Mouse (Mus musculus): ENCODE data around the gene Gm28038. TPM values are rescaled to one million over a fixed set of nuclear protein-coding genes. Genes with fewer than 3 reads are reported as not detected.
A peak's percentile ranks its signal among the peaks of the same experiment; 100 is the strongest.

Gm28038 gene
- polyA plus RNA-seq (2014; fragmentation: Nextera tagmentation; extraction: Ambion mirVana) = not detected in 2 replicates

DNA sequence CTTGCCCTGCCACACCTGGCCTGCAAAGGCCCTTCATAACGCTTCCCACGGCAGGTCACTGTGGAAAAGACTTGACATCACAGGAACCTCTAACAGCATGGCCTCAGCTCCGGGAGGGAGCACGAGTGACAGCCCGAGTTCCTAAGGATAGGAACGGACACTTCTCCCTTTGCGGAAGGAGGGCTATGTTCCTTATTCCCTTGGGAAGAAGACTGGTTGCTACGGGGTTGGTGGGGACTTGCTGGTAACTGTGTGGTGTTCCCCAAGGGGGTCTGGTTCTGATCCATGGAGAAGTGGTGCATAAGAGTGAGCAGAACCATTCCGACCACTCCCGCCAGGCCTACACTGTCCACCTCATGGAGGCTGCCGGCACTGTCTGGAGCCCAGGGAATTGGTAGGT lies at the start of gene Gm28038:
Gene Gm28038 (plus strand): TSS at position 301 of the 400 bp plus-strand sequence.
- no peak within 1 kb of the TSS for H3K4me3 ChIP-seq (ENCODE audit: low read depth, low read length)
- no peak within 1 kb of the TSS for H3K27ac ChIP-seq (ENCODE audit: low read length)
- ATAC-seq (ENCODE audit: insufficient number of reproducible peaks, insufficient read depth, low FRiP score, low read depth) = no peak
- H3K4me1 ChIP-seq (ENCODE audit: control insufficient read depth, insufficient read depth, low read length) = peaks cover 8% of the 10 kb centered on the region
- H3K9ac ChIP-seq (replicated peaks; ENCODE audit: low read depth, low read length) = no peak within 1 kb of the TSS
- WGBS = 89% methylated on average over 11 of the region's 11 CpGs
- H3K4me2 ChIP-seq (replicated peaks; ENCODE audit: low read depth, low read length) = no peak within 1 kb of the TSS
- H3K27me3 ChIP-seq (ENCODE audit: control insufficient read depth, insufficient read depth, low read length) = no peaks in the 10 kb centered on the region
- no peaks in the 10 kb centered on the region for H3K9me3 ChIP-seq (ENCODE audit: control insufficient read depth, low read depth, low read length)
- no peaks in the 10 kb centered on the region; the same call in 1 of the 2 replicates for H3K36me3 ChIP-seq (ENCODE audit: control insufficient read depth, insufficient read depth, low read length)

DNA sequence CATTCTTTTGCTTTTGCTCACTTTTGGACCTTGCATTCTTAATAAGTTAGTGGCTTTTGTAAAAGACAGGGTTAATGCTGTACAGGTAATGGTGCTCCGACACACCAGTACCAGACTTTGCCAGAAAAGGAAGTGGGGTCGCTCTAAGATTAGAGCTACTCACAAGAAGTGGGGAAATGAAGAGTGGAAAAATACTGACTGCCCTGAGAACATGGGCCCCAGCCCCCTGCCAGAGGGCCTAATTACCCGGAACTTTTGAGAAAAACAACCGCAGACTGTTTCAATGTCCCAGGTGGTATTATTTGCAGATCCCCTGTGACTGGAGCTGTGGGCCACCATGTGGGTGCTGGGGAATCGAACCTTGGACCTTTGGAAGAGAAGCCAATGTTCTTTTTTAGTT lies 45.2 kb upstream of the Gm28038 start:
- Histone ChIP-seq H3K4me3 (ENCODE audit: low read depth, low read length) (no peak overlapping the region), H3K9me3 (ENCODE audit: control insufficient read depth, low read depth, low read length) (no peaks in the 10 kb centered on the region), H3K4me1 (ENCODE audit: control insufficient read depth, insufficient read depth, low read length) (peaks cover 17% of the 10 kb centered on the region), H3K4me2 (replicated peaks; ENCODE audit: low read depth, low read length) (no peak overlapping the region), H3K27me3 (ENCODE audit: control insufficient read depth, insufficient read depth, low read length) (no peaks in the 10 kb centered on the region), H3K27ac (ENCODE audit: low read length) (no peak overlapping the region), H3K36me3 (ENCODE audit: control insufficient read depth, insufficient read depth, low read length) (peaks cover 6% of the 10 kb centered on the region), H3K9ac (replicated peaks; ENCODE audit: low read depth, low read length) (no peak overlapping the region)
- no peak for ATAC-seq (ENCODE audit: insufficient number of reproducible peaks, insufficient read depth, low FRiP score, low read depth)
- 75% methylated on average over 5 of the region's 5 CpGs for WGBS

DNA sequence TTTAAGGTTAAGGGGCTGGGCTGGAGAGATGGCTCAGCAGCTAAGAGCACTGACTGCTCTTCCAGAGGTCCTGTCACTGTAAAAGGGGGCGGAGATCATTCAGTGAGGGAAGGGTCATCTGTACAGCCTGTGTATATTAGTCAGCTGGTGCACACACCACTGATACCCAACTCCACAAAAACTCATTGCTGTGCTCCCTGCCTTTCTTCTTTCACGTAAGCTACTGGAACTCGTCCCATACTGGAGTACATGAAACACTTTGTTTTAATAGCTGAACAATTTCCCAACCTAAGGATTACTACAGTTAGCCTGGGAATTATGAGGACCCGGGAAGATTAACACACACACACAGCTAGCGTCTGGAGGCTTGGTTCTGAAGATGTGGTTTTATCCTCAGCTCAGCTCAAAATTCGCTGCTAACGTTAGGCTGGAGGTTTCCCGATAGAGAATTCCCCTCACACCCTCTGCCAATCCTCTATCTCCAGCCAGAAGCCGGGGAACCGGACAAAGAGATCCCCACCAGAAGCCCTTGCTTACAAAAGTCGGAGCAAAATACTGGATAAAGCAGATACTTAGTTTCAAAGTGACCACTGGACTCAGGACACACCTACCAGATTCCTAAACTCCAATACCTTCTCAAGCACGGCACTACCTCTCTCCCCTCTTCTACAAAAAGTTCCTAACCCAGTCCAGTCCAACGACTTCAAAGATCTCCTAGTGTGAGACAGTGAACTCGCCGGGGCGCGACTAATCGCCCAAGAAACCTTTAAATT lies 44.2 kb upstream of the Gm28038 start:
- peak overlapping the region; percentile 87 for H3K4me3 ChIP-seq (ENCODE audit: low read depth, low read length)
- no peaks in the 10 kb centered on the region for H3K9me3 ChIP-seq (ENCODE audit: control insufficient read depth, low read depth, low read length)
- no peak for ATAC-seq (ENCODE audit: insufficient number of reproducible peaks, insufficient read depth, low FRiP score, low read depth)
- WGBS = 3% methylated on average over 18 of the region's 18 CpGs
- peaks cover 17% of the 10 kb centered on the region for H3K4me1 ChIP-seq (ENCODE audit: control insufficient read depth, insufficient read depth, low read length)
- H3K4me2 ChIP-seq (replicated peaks; ENCODE audit: low read depth, low read length) = peak overlapping the region; percentile 80
- peaks cover 14% of the 10 kb centered on the region for H3K36me3 ChIP-seq (ENCODE audit: control insufficient read depth, insufficient read depth, low read length)
- peak overlapping the region; percentile 62 for H3K9ac ChIP-seq (replicated peaks; ENCODE audit: low read depth, low read length)
- H3K27ac ChIP-seq (ENCODE audit: low read length) = peak overlapping the region; percentile 82
- no peaks in the 10 kb centered on the region for H3K27me3 ChIP-seq (ENCODE audit: control insufficient read depth, insufficient read depth, low read length)

DNA sequence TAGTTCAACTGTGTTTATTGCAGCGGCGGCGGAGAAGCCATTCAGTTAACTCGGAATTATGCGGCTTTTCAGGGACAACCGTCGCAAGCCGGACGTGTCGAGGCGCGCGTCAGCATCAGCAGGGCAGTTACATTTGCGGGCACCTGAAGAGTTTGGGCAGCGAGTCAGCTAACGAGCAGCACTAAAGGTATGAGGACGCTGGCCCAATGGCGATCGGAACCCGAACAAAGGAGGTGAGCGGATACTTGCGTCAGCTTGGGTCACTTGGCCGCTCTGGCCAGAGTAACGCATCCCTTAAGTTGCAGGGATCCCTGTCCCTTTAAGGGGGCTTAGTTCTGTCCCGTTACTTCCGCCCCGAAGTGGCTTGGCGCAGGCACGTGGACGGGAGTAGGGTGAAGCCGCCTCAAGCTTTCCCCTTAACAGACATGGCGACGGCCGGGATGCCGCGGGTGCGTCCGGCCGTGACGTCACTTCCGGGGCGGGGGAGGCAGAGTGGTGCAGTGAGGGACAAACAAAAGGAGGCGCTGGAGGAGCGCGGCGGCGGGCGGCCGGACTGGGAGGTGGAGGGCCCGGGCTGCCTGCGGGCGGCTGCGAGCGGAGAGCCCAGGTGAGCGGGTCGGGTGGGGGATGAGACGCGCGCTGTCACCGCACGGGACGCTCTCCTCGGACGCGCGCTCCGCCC lies 43.5 kb upstream of the Gm28038 start, which contains the start of gene Lrrc8a:
Gene Lrrc8a (plus strand): TSS at position 517 of the 682 bp plus-strand sequence.
- Histone ChIP-seq H3K4me1 (ENCODE audit: control insufficient read depth, insufficient read depth, low read length) (peaks cover 17% of the 10 kb centered on the region), H3K9me3 (ENCODE audit: control insufficient read depth, low read depth, low read length) (no peaks in the 10 kb centered on the region), H3K4me3 (ENCODE audit: low read depth, low read length) (peak within 1 kb of the TSS; percentile 87), H3K27ac (ENCODE audit: low read length) (peak within 1 kb of the TSS; percentile 82), H3K36me3 (ENCODE audit: control insufficient read depth, insufficient read depth, low read length) (peaks cover 19% of the 10 kb centered on the region), H3K27me3 (ENCODE audit: control insufficient read depth, insufficient read depth, low read length) (no peaks in the 10 kb centered on the region), H3K4me2 (replicated peaks; ENCODE audit: low read depth, low read length) (peak within 1 kb of the TSS; percentile 86), H3K9ac (replicated peaks; ENCODE audit: low read depth, low read length) (peak within 1 kb of the TSS; percentile 80)
- under 1% methylated on average over 57 of the region's 67 CpGs for WGBS
- ATAC-seq (ENCODE audit: insufficient number of reproducible peaks, insufficient read depth, low FRiP score, low read depth) = peak; percentile 96

DNA sequence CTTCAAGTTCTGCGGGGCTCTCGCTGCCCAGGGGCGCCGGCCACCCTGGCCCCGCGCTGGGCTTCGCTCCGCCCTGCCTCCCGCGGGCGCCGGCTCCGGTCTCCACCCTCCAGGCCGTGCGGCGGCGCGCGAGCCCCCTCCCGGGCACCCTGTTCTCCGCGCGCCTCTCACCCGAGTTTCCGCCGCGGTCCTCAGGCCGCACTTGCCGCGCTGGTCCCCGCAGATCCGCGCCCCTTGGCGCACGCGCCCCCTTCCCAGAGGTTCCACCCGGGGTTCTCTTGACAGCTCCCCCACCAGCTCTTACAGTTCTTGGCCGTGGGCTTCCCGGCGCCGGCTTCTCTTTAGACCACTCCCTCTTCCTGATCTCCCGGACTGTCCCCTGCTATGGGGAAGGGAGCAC lies 43.0 kb upstream of the Gm28038 start:
- H3K27ac ChIP-seq (ENCODE audit: low read length) = peak overlapping the region; percentile 82
- peak; percentile 88 for ATAC-seq (ENCODE audit: insufficient number of reproducible peaks, insufficient read depth, low FRiP score, low read depth)
- H3K9ac ChIP-seq (replicated peaks; ENCODE audit: low read depth, low read length) = peak overlapping the region; percentile 80
- WGBS = under 1% methylated on average over 34 of the region's 42 CpGs
- peaks cover 19% of the 10 kb centered on the region for H3K36me3 ChIP-seq (ENCODE audit: control insufficient read depth, insufficient read depth, low read length)
- no peaks in the 10 kb centered on the region for H3K27me3 ChIP-seq (ENCODE audit: control insufficient read depth, insufficient read depth, low read length)
- peaks cover 17% of the 10 kb centered on the region for H3K4me1 ChIP-seq (ENCODE audit: control insufficient read depth, insufficient read depth, low read length)
- peak overlapping the region; percentile 87 for H3K4me3 ChIP-seq (ENCODE audit: low read depth, low read length)
- H3K4me2 ChIP-seq (replicated peaks; ENCODE audit: low read depth, low read length) = peak overlapping the region; percentile 86
- no peaks in the 10 kb centered on the region for H3K9me3 ChIP-seq (ENCODE audit: control insufficient read depth, low read depth, low read length)

DNA sequence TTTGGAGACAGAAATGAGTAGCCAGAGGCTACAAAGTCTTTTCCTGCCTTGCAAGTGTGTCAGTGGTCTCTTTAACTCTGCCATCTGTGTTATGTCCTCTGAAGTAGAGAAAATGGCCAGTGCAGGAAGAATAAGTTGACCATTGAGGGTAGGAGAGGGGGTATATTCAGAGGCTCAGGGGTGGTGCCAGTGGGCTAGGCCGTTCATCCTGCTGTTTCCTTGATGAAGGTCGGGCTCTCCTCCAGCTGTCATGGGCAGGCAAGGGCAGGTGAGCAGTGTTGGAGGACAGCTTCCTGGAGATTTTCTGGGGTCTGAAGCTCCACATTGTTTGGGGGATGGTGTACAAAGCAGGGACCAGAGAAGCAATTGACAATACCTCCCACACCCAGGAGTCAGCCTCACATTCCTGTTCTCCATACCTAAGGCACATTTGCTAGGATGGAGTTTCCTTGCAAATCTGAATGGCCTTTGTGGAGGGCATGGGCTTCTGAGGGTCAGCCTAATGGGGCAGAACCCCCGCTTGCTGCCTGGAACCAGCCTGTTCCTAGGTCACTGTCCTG lies 41.9 kb upstream of the Gm28038 start:
- H3K9me3 ChIP-seq (ENCODE audit: control insufficient read depth, low read depth, low read length) = no peaks in the 10 kb centered on the region
- ATAC-seq (ENCODE audit: insufficient number of reproducible peaks, insufficient read depth, low FRiP score, low read depth) = no peak
- peak overlapping the region; percentile 86 for H3K4me2 ChIP-seq (replicated peaks; ENCODE audit: low read depth, low read length)
- peaks cover 17% of the 10 kb centered on the region for H3K4me1 ChIP-seq (ENCODE audit: control insufficient read depth, insufficient read depth, low read length)
- 66% methylated on average over 3 of the region's 3 CpGs for WGBS
- H3K4me3 ChIP-seq (ENCODE audit: low read depth, low read length) = peak overlapping the region; percentile 87
- peaks cover 19% of the 10 kb centered on the region for H3K36me3 ChIP-seq (ENCODE audit: control insufficient read depth, insufficient read depth, low read length)
- H3K27me3 ChIP-seq (ENCODE audit: control insufficient read depth, insufficient read depth, low read length) = no peaks in the 10 kb centered on the region
- peak overlapping the region; percentile 80; the same call in 1 of the 2 replicates for H3K9ac ChIP-seq (replicated peaks; ENCODE audit: low read depth, low read length)
- H3K27ac ChIP-seq (ENCODE audit: low read length) = no peak overlapping the region

DNA sequence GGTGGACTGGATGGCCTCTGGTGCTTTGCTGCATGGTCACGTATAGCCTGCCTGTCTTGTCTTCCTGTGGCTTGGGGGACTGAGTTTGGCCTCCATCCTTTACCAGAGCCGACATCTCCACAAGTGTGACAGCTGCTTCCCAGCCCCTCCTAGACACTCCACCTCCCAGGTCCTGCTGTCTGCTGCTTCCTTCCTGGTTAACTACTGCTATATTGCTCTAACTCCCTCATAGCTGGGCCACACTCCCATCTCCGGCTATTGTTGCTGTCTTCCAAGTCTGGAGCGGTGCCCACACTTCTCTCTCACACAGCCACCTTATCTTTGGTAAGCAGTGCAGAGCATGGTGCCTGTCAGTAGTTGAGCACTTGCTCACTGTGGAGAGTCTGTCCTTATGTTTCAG lies 41.1 kb upstream of the Gm28038 start:
- Histone ChIP-seq H3K4me3 (ENCODE audit: low read depth, low read length) (no peak overlapping the region), H3K4me1 (ENCODE audit: control insufficient read depth, insufficient read depth, low read length) (peaks cover 18% of the 10 kb centered on the region), H3K4me2 (replicated peaks; ENCODE audit: low read depth, low read length) (no peak overlapping the region), H3K9ac (replicated peaks; ENCODE audit: low read depth, low read length) (no peak overlapping the region), H3K9me3 (ENCODE audit: control insufficient read depth, low read depth, low read length) (no peaks in the 10 kb centered on the region), H3K27me3 (ENCODE audit: control insufficient read depth, insufficient read depth, low read length) (no peaks in the 10 kb centered on the region), H3K36me3 (ENCODE audit: control insufficient read depth, insufficient read depth, low read length) (peaks cover 20% of the 10 kb centered on the region), H3K27ac (ENCODE audit: low read length) (no peak overlapping the region)
- ATAC-seq (ENCODE audit: insufficient number of reproducible peaks, insufficient read depth, low FRiP score, low read depth) = no peak
- 69% methylated on average over 4 of the region's 4 CpGs for WGBS

DNA sequence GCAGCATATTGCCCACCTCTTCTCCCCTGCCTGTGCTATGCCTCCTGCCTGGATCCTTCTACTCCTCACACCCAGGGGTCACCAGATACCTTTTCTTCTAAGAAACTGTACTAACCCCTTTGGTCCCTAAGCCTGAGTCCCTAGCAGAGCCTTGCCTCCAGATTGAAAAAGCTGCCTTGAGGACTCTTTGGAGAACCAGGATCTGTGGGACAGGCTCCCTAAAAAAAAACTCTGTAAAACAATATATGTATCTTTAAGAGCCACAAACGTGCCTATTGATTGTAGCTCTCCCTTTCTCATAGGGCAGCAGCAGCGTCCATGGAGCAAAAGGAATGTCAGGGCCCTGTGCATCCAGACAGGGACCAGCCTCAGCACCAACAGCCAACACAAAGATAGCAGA lies 40.6 kb upstream of the Gm28038 start, which contains the start of gene Gm28035:
Gene Gm28035 (plus strand): TSS at position 301 of the 400 bp plus-strand sequence.
- Histone ChIP-seq H3K4me1 (ENCODE audit: control insufficient read depth, insufficient read depth, low read length) (peaks cover 20% of the 10 kb centered on the region), H3K27me3 (ENCODE audit: control insufficient read depth, insufficient read depth, low read length) (no peaks in the 10 kb centered on the region), H3K36me3 (ENCODE audit: control insufficient read depth, insufficient read depth, low read length) (peaks cover 23% of the 10 kb centered on the region), H3K4me2 (replicated peaks; ENCODE audit: low read depth, low read length) (no peak within 1 kb of the TSS), H3K9ac (replicated peaks; ENCODE audit: low read depth, low read length) (no peak within 1 kb of the TSS), H3K4me3 (ENCODE audit: low read depth, low read length) (no peak within 1 kb of the TSS), H3K27ac (ENCODE audit: low read length) (no peak within 1 kb of the TSS), H3K9me3 (ENCODE audit: control insufficient read depth, low read depth, low read length) (no peaks in the 10 kb centered on the region)
- WGBS = 64% methylated on average over 2 of the region's 2 CpGs
- ATAC-seq (ENCODE audit: insufficient number of reproducible peaks, insufficient read depth, low FRiP score, low read depth) = no peak
